Mouse (Mus musculus): Measurements from ENCODE around the gene Lamtor4. TPM values are rescaled to one million over a fixed set of nuclear protein-coding genes. Genes with fewer than 3 reads are reported as not detected.
"Not testable (repeated sequence)": the region's sequence is repeated elsewhere in the genome, so short reads cannot be mapped to it uniquely, and the experiment has no call there.

Lamtor4 gene
- total RNA-seq (2022) = 10 to 100 TPM; 51.6 to 61.3 (median 58.0) TPM

- peak; percentile 97 for DNase-seq (ENCODE audit: low spot score in 2 of 2)
Measured at GRCm38 (mm10) chr5:138255353-138256093, at the start of gene Lamtor4. Gene Lamtor4, plus strand, starts transcription at chr5:138255482.

DNA sequence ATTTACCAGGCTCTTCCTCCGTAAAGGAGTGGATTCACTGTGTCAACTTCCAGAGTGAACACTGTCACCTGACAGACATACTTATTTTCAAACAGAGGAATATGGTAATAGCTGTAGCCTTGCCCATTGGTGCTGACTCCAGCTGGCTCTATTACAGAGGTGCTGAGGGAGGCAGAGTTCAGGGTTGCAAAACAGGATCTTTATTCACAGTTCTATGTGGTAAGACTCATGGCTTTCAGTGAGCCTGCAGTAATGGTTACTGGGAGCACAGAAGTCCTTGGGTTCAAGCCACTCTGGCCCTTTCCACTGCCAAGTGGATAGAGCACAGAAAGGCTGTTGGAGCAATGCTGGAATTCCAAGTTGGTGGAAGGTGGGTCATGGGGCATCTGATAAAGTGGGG, 48.0 kb upstream of the Lamtor4 start:
- no peak for DNase-seq (ENCODE audit: low spot score in 2 of 2)

- DNase-seq (ENCODE audit: low spot score in 2 of 2) = no peak
Measured at GRCm38 (mm10) chr5:138207873-138208272, 47.4 kb upstream of the Lamtor4 start.

- DNase-seq (ENCODE audit: low spot score in 2 of 2) = not testable (repeated sequence)
Measured at GRCm38 (mm10) chr5:138216632-138217031, 38.6 kb upstream of the Lamtor4 start.

- no peak for DNase-seq (ENCODE audit: low spot score in 2 of 2)
Measured at GRCm38 (mm10) chr5:138219864-138220263, 35.4 kb upstream of the Lamtor4 start.

DNA sequence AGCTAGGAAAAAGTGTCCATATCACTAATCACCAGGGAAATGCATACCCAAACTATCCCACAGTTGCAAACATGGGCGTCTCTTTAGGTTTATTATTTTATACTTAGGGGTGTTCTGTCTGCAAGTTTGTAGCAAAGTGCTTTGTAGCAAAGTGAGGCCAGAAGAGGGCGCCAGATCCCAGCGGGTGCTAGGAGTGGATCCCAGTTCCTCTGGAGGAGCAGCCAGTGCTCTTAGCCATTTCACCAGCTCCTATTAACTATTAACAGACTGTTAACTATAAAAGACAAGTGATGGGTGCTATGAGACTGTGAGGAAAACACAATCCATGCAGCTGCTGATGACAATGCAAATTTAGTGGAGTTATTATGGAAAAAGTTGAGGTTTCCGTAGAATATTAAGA, 33.2 kb upstream of the Lamtor4 start:
- peak; percentile 60 to 85 for DNase-seq (ENCODE audit: low spot score in 2 of 2)

DNA sequence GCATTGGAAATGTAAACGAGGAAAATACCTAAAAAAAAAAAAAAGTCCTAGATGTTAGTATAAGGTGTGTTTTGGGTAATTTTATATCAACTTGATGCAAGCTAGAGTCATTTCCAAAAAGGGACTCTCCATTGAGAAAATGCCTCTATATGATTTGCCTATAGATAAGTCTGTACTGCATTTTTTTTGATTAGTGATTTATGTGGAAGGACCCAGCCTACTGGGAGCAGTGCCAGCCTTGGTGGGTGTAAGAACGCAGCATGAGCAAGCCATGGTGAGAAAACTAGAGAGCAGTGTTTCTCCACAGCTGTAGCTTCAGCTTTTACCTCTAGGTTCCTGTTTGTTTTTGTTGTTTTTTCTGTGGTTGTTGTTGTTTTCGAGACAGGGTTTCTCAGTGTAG, 32.0 kb upstream of the Lamtor4 start:
- DNase-seq (ENCODE audit: low spot score in 2 of 2) = no peak

DNA sequence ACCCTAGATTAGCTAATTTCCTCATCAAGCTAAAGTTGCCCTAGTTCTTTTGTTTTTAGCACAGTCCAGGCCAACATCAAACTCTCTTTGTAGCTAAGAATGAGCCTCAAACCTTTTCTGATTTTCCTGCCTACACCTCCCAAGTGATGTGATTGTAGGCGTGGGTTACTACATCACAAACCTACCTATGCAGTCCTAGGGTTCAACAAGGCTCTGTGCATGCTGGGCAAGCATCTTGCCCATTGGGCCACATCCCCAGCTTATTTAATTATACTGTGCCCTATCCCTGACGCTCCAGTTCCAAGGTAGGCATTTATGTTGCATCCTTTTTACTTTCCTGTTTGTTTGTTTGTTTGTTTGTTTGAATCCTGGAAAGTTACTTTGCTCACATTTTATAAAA, 29.6 kb upstream of the Lamtor4 start, which contains the start of gene Nxpe5:
TSS of gene Nxpe5 (plus strand) at position 199 of the 400 bp plus-strand sequence.
- DNase-seq (ENCODE audit: low spot score in 2 of 2) = no peak

DNA sequence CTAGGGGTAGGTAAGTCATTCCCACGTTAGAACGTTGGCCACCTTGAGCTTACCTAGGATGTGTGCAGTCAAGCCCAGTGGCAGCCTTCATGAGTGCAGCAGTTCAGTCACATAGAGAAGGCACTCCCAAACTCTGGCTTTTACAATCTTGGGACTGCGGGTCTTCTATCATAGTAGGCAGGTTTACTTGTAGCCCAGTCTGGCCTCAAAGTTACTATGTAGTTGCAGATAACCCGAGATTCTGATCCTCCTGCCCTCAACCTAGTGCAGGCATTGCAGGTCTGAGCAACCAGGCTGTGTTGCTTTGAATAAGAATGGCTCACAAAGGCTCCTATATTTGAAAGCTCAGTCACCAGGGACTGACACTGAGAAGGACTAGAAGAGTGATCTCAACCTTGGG, 28.8 kb upstream of the Lamtor4 start:
- DNase-seq (ENCODE audit: low spot score in 2 of 2) = no peak

DNA sequence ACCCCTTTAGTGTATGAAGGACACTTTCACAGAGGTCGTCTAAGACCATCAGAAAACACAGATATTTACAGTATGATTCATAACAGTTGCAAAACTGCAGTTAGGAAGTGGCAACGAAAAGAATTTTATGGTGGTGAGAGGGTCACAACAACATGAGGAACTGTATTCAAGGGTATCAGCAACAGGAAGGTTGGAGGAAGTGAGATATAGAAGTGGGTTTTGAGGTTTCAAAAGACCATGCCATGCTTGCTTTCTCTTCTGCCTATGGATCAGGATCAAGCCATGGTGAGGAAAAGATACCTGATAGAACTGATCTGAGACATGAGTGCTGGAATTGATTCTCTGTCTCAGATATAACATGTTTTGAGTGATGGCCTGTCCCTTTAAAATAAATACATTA, 27.9 kb upstream of the Lamtor4 start:
- DNase-seq (ENCODE audit: low spot score in 2 of 2) = no peak

- no peak for DNase-seq (ENCODE audit: low spot score in 2 of 2)
Measured at GRCm38 (mm10) chr5:138228026-138228425, 27.3 kb upstream of the Lamtor4 start.

GRCm38 (mm10) chr5:138229511-138229910, 25.8 kb upstream of the Lamtor4 start:
- no peak for DNase-seq (ENCODE audit: low spot score in 2 of 2)

GRCm38 (mm10) chr5:138233778-138234177, 21.5 kb upstream of the Lamtor4 start:
- DNase-seq (ENCODE audit: low spot score in 2 of 2) = no peak

DNA sequence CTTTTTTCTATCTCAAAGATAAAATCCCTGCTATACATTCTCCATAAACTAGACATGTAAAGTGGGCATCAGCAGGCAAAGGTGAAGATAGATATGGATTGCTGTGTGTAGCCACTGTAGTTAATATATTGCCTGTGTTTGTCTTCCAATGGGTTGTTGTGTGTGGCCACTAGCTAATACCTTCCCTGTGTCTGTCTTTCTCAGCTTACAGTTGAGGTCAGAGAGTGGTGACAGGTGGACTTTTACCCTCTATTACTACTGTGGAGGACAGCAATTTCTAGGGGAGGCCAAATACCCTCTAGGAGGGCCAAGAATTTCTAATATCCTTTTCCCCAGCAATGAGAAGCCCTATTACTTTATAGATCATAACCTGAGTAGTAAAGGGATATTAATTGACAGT, 21.1 kb upstream of the Lamtor4 start:
- no peak for DNase-seq (ENCODE audit: low spot score in 2 of 2)

- no peak for DNase-seq (ENCODE audit: low spot score in 2 of 2)
Measured at GRCm38 (mm10) chr5:138241511-138241910, 13.8 kb upstream of the Lamtor4 start.

DNA sequence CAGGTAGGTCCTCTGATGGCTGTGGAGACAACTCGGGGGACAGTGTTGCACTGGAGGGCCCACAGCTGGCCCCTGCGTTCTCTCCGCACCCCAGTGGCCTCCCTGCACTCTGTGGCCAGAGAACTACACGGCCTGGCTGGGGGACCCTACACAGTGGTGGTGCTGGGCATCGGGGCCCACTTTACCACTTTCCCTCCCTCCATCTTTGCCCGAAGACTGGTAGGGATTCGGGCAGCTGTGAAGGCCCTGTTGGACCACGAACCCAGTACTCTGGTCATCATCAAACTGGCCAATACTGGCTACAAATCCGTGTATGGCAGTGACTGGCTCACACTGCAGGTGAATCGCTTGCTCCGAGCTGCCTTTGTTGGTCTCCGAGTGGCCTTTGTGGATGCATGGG, 4.1 kb upstream of the Lamtor4 start:
- DNase-seq (ENCODE audit: low spot score in 2 of 2) = no peak

- no peak for DNase-seq (ENCODE audit: low spot score in 2 of 2)
Measured at GRCm38 (mm10) chr5:138253061-138253460, 2.2 kb upstream of the Lamtor4 start.

DNA sequence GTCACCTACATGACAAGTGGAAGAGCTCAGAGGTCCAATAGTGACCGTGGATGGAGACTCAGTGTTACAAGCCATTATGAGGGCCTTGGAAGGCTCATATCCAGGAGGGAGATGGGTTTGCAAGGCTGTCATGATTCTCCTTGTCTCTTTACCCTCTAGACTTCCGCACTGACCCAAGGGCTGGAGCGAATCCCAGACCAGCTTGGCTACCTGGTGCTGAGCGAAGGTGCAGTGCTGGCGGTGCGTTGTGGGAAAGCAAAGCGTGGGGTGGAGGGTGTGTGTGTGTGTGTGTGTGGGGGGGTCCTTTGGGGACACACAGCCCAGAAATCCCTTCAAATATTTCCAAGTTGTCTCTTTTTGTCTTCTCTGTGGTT, 799 bp downstream of the Lamtor4 start:
- DNase-seq (ENCODE audit: low spot score in 2 of 2) = no peak

DNA sequence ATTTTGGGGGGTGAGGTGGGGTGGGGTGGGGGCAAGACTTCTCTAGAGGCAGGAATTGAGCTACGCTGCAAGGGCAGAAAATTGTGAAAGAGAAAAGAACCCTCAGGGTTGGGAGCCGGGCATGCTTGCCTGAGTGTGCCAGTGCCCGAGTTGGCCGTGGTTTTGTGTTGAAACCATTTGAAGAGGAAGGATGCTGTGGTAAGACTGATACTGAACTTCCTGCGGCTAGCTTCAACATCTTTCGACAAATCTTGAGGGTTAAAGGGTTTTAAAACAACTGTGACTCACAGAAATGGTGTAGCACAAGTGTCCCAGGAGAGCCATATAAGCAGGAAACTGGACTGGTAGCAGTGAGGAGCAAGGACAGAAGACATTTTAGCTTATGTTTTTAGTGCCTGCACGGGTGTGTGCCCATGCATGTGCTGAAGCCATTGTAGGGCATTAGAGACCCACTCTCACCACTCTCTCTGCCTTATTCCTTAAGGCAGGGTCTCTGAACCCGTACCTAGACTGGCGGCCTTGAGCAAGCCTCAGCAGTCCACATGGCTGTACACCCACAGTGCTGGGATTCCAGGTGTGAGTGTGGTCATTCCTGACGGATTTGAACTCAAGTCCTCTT, 1.8 kb downstream of the Lamtor4 start:
- DNase-seq (ENCODE audit: low spot score in 2 of 2) = no peak

DNA sequence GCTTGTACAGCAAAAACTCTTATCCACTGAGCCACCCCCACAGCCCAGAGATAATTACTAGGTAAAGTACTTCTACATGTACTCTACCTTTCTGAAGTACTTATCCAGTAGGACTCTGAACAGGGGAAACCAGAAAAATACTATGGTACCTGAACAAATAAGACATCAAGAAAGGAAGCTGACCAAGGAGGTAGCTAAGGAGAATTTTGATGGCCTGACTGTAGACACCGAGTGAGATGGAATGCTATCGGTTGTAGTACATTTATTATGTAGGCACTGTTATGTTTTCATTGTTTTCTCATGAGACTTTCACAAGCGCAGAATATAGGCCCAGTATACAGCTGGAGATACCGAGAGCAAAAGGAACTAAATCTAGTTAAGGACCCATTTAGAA, 2.3 kb downstream of the Lamtor4 start:
- DNase-seq (ENCODE audit: low spot score in 2 of 2) = no peak

GRCm38 (mm10) chr5:138258078-138258477, 2.8 kb downstream of the Lamtor4 start:
- DNase-seq (ENCODE audit: low spot score in 2 of 2) = no peak

- DNase-seq (ENCODE audit: low spot score in 2 of 2) = no peak
Measured at GRCm38 (mm10) chr5:138258542-138258941, 3.3 kb downstream of the Lamtor4 start.

DNA sequence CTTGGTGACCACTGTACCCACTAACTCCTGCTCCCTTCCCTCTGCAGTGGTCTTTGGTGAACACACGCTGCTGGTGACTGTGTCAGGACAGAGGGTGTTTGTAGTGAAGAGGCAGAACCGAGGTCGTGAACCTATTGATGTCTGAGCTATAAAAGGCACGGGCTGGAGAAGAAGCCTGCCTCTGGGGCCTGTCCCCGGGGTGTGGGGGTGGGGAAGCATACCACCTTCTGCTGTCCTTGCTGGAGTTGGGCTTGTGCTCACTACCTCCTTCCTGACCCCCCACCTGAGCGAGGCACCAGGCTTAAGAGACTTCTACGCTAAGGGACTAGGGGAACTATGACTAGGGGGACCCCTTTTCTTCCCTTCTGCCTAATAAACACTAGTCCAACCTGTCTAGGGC, 3.7 kb downstream of the Lamtor4 start:
- no peak for DNase-seq (ENCODE audit: low spot score in 2 of 2)
